Mouse (Mus musculus) liver, embryonic 14.5 days (tissue): ENCODE data around the gene Hectd2.

Experiments used
- CTCF ChIP-seq: IDR thresholded peaks from 2 replicates; pipeline ENCODE4 v1.5.1; 2016; ENCODE audit warnings: antibody characterized with exemption, low read depth, control low read depth
- EP300 ChIP-seq: IDR thresholded peaks from 2 replicates; pipeline ENCODE4 v1.6.1; 2016; ENCODE audit warnings: antibody characterized with exemption, low read depth

DNA sequence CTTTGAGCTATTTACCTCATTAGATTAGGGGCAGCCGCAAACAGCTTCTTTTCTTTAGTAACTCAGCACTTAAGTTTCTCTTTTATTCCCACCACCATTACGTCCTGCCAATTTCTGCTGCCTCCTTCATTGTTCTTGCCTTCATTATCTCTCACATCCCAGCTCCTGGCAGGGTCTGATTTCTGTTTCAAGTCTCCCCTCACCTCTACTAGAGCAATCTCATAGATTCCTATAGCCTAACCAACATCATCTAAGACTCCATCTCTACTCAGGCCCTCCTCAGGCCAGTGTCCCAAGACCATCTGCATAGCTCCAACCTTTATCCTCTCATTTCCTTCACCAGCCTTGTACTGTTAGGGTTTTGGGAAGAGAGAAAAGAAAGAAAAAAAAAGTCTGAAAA, 19.3 kb upstream of the Hectd2 start:
- TF ChIP-seq CTCF = no peak
- TF ChIP-seq EP300 = no peak
